Mouse (Mus musculus): Measurements from ENCODE around the gene Klrg1.

Klrg1 gene

GRCm38 (mm10) chr6:122282782-122283181 lies at the start of gene Klrg1:
Gene Klrg1, minus strand, starts transcription at chr6:122282882.
- no peak for DNase-seq (ENCODE audit: low spot score in 2 of 2)

DNA sequence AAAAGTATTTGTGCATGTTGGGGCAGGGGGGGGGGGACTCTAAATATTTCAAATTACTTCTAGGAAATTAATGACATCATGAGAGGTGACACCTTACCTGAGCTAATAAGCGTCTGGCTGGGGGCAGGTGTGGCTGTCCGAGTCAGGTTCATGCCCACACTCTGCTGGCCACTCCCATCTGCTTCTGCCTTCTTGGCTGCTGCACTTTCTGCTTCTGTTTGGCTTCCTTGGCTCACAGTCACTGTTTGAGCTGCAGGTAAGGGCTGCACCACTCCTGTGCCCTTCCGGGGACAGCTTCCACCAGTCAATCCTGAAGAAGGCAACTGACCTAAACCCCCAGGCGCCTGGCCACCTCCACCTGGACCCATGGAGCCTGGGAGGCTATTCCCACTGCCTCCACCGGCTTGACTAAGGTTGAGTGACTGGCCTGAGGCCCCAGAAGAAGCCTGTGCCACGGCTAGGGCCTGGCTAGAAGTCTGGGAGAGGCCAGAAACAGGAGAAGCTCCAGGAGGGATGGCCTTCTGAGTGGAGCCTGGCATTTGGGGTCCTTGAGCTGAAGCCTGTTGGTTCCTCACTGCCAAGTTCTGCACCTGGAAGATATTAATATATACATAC lies 42.8 kb upstream of the Klrg1 start:
- DNase-seq (ENCODE audit: low spot score in 2 of 2) = no peak

DNA sequence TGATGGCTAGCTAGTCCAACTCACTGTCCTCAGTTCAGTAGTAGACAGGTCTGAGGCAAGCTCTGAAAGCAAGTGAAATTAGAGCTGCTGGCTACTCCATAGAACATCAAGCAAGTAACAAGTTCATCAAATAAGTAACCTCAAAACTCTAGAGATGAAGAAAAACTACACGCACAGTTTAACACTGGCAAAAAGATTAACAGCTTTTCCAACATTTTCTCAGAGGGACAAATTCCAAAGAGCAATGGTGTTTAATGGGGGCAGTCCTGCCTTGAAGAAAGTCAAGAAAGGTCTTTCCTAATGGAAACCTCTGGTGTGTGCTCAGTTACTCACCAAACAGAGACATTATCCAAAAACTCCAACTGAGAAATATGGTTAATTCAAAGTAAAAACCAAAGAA lies 36.0 kb upstream of the Klrg1 start:
- no peak for DNase-seq (ENCODE audit: low spot score in 2 of 2)

- DNase-seq (ENCODE audit: low spot score in 2 of 2) = no peak
Measured at GRCm38 (mm10) chr6:122310187-122310820, 27.6 kb upstream of the Klrg1 start.

DNA sequence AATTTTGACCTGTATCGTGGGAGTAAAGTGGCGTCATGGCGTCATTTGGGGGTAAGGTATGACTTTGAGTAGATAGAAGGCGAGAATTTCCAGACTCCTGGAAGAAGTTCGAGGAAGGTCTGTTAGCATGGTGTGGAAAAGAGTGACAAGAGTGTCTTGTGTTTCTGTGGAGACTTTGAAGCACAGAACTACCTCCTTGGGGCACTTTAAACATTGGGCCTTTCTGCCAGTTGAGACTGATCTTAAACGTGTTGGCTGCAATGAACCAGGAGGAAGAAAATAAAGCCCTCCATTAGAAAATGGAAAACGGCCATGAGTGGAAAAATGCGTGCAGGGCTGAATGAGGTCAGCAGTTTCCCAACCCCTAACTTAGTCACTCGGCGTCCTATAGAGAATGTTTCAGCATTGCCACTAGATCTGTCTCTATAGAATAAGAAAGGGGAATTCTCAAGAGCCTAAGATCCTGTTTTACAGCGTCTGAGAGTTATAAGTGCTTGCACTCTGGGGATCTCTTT lies 26.8 kb upstream of the Klrg1 start:
- no peak for DNase-seq (ENCODE audit: low spot score in 2 of 2)

DNA sequence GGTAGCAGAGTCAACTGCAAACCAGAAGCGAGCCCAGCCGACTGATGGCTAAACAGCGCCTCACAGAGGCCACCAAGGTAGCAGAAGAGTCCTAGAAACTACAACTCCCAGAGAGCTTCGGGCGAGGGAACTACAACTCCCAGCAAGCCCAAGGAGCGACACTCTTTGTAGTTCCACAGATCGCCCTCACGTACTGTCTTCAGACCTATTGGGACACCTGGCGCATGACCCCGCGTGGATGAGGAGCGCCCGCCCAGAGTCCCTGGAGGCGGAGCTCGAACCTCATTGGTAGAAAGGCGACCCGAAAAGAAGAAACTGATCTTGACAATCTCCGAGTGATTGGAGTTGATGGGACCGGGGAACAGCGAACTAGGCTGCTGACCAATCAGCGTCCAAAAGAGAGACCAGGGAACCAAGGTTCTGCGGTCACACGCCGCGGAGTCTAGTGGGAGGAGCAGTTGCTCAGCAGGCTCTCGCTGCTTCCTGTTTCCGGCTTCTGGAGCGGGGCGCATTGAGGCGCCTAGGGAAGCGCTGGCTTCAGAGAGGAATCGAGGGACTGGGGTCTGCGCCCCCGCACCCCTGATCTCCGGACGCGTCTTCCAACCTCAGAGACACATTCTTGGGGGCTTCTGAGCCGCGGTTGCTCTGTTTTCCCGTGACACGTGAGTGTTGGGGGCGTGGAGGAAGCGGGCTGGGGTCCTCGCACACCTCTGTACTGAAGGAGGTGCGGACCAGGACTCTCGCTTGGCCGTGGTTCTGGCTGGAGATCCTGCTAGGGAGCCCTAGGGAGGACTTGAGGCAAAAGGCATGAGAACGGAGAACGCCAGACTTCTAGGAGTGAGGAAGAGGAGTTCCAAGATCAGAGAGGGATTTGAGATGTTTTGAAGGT lies 26.1 kb upstream of the Klrg1 start, which contains the start of gene M6pr:
Gene M6pr, plus strand, starts transcription at position 216 of the 889 bp plus-strand sequence.
- DNase-seq (ENCODE audit: low spot score in 2 of 2) = peak; percentile 83 to 94

DNA sequence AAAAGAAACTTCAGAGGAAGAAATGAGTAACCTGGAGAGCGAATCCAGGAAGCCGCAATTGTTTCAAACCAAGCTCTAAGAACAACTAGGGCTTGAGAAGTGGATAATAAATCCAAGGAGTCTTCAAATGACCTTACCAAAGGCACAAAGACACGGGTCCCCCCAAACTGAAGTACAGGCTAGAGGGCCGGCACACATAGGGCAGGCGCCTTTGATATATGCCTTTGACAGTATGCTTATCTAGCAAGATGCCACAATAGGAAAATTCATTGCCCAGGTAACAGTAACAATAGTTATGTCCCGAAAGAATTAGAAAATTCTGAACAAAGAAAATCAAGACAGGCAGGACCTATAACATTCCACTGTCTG lies 25.4 kb upstream of the Klrg1 start:
- no peak for DNase-seq (ENCODE audit: low spot score in 2 of 2)

DNA sequence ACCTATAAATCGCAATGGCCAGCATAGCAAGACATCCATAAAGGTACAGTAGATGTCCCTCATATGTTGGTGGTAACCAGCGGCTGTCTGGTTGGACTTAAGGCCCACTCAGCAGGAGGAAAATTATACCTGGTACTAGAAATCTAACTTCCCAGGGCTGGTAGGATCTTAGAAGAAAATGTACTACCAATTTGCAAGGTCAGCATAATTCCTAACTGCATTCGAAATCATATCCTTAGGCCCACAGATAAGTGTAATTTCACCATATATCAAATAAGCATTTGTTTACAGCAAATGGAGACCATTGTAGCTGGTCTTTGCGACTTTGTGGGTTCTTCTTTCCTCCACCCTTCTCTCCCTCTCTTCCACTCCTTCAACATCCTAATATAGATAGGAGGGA lies 24.0 kb upstream of the Klrg1 start:
- no peak for DNase-seq (ENCODE audit: low spot score in 2 of 2)

DNA sequence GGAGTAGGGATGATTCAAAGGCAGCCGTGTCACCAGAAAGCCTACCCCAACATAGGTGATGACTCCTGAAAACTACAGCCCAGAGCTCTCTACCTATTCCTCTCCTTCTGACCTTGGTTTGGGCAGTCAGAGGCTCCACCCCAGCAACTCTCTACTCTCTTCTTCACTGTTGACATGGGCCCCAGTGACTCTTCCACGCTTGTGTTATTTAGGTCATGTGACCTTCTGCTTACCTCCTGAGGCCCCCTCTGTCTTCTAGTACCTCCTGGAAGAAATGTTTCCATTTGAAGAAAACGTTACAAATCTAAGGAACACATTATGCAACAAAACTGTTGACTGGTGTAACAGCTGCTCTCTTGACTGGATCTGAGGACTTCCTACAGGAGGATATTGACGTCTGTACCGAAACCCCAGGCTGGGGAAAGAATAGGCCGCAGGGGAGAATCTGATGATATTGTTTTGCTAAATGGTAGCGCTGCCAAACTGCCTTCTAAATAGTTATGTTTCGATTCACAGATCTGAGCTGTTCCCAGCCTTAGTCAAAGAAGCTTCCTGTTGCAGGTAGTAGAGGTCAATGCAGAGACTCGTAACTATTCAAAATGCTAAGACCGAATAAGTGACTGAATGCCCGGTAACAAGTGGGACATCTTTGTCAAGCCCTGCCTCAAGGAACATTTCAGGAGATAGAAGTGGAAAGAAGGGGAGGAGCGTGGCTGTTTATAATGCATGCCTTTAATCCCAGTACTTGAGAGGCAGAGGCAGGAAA lies 22.3 kb upstream of the Klrg1 start:
- DNase-seq (ENCODE audit: low spot score in 2 of 2) = no peak

- peak; percentile 18 to 65 for DNase-seq (ENCODE audit: low spot score in 2 of 2)
Measured at GRCm38 (mm10) chr6:122304355-122304754, 21.7 kb upstream of the Klrg1 start.

- no peak for DNase-seq (ENCODE audit: low spot score in 2 of 2)
Measured at GRCm38 (mm10) chr6:122303526-122303925, 20.8 kb upstream of the Klrg1 start.

GRCm38 (mm10) chr6:122302661-122303060 lies 20.0 kb upstream of the Klrg1 start:
- DNase-seq (ENCODE audit: low spot score in 2 of 2) = no peak

DNA sequence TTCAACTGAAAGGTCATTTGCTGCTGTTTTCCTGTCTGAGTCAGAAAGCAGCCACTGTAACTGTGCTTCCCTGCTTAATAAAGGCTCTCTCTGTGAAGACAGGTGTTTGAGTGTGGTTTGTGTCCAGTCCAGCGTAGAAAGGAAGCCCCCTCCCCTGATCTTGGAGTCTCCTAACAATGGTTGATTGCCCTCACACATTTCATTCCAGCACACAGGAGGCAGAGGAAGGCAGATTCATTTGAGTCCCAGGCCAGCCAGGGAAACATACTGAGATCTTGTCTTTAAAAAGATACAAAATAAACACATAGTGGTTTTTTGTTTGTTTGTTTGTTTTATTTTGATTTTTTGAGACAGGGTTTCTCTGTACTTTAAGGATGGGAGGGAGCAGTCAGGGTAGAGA lies 19.4 kb upstream of the Klrg1 start:
- no peak for DNase-seq (ENCODE audit: low spot score in 2 of 2)

- no peak for DNase-seq (ENCODE audit: low spot score in 2 of 2)
Measured at GRCm38 (mm10) chr6:122299621-122300133, 17.0 kb upstream of the Klrg1 start.

- DNase-seq (ENCODE audit: low spot score in 2 of 2) = no peak
Measured at GRCm38 (mm10) chr6:122298223-122298609, 15.5 kb upstream of the Klrg1 start.

DNA sequence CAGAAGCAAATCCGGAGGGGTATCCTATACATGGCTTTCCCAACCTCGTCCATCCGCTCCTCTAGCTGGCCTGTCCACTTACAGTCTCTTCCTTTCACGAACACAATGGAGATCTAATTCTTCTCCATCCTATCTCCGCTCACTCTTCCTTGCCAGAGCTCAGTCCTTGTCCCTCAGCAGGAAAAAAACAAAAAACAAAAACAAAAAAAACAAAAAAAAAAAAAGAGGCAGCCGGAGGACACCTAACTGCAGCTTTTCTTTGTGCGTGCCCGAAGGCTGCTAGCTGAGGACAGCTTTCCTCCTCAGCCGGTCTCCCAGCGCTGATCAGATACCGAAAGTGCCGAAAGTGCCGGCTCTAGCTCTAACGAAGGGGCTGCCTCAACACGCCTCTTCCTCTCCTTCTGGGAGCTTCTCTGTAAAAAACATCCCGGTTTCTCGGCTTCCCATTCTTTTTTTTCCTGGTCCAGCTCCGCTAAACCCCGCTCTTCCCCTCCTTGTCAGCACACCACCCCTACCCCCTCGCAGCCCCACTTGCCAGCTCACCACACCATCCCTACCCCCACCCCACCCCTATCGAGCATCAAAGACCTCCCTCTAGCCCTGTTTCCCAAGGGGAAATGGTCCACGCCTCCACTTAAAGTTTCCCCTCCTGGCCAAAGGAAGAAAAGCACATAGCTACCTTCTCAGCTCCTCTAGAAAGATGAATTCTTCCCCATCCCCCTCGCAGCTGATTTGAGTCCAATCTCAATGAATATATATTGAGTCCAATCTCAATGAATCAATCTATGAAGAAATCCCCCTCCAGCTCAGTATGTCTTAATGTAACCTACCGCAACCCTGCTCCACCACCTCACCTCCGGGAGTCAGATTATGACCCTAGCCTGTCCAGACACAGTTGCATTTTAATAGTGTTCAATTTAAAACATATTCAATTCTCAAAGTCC lies 14.9 kb upstream of the Klrg1 start:
- no peak for DNase-seq (ENCODE audit: low spot score in 2 of 2)

GRCm38 (mm10) chr6:122296918-122297278 lies 14.2 kb upstream of the Klrg1 start:
- DNase-seq (ENCODE audit: low spot score in 2 of 2) = no peak

DNA sequence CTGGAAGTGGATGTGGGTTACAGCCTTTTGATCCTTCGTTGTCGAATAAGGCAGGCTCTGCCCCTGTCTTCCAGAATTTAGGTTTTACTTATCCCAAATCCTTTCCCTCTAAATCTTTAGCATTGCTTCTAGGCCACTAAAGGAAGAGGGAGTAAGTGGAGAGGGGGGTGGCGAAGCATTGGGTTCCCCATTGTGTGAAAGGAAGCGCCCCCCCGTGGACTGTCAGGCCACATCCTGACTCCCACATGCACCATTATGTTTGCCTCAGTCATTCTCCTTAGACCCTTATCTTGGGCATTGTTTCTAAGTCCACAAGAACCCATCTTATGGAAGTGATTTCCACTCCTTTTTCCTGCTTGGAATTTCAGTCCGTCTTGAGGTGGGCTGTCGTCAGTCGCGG lies 12.6 kb upstream of the Klrg1 start:
- DNase-seq (ENCODE audit: low spot score in 2 of 2) = no peak

GRCm38 (mm10) chr6:122294290-122294689 lies 11.6 kb upstream of the Klrg1 start:
- DNase-seq (ENCODE audit: low spot score in 2 of 2) = no peak

DNA sequence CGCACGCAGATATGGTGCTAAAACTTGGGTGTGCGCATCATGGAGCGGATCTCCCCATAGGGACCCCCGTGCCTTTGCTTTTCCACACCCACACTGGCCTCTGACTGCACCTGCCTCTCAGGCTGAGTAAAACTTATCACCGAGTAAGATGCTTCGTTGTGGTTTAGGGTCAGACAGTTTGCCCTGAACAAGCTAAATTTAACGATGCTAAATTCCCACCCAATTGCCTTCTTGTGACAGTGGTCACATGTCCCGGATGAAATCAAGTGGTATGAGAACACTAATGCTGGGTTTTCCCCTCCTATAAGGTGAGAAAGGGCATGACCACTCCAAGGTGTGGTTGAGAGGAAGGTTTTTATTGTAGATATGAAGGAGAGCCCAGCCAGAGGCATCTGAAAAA lies 11.1 kb upstream of the Klrg1 start:
- DNase-seq (ENCODE audit: low spot score in 2 of 2) = no peak

- no peak for DNase-seq (ENCODE audit: low spot score in 2 of 2)
Measured at GRCm38 (mm10) chr6:122293121-122293520, 10.4 kb upstream of the Klrg1 start.

All from urinary bladder, adult 18-20 months (tissue).